Mouse (Mus musculus) mouse embryonic stem cell (cell line): ENCODE measurements around the gene Cpox.

Experiments used
- in situ Hi-C, 2 experiments: fragments of 300-500 bp; cut with MboI; formaldehyde crosslinking; loops; 1 replicate in 1 of 2; 3 replicates in 1 of 2; pipeline ENCODE4 v1.14.3; 2019 to 2020; ENCODE audit warnings: low sequenced_read_pairs in 2 of 2, low pct_unique_long_range_greater_than_20kb in 1 of 2, mixed read lengths in 1 of 2; ENCODE audit not compliant: unreplicated experiment in 1 of 2

Cpox gene

GRCm38 (mm10) chr16:58689555-58690169 lies 19.6 kb downstream of the Cpox start:
- in situ Hi-C loops = no loop called here

DNA sequence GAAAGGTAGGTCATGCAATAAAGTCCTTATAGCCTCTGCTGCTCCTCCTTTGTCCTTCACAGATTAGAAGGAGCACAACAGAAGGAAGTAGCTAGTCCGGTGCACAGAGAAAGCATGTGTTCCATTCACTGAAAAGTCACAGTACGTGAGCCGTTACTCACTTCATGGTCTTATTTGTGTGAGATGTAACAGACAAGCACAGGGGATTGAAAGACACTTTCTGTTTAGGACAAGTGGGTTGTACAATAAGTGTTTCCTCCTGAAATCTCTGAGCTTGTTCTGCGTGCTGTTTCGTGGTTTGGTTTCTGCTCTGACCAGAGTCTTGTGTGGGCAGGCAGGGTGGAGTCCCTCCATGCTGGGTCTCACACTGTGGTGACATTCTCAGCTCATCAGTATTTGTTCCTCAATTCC lies 20.2 kb downstream of the Cpox start:
- in situ Hi-C loops = no loop called here

DNA sequence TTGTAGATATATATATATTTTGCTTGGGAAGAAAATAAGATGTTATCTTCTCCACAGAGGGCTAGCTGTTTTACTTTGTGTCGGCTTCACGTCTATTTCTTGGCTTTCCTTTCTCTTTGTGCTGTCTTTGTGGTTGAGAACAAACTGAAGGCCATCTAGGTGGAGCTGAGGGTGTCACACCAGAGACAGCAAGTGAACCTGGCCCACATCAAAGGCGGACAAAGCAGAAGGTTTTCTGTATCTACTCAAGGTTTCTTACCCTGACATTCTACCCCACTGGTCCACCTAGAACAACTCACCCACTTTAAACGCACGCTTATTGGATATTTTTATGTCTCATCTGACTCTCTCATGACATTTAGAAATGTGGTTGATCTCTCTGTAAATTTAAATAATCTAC lies 24.0 kb downstream of the Cpox start:
- in situ Hi-C loops = no loop called here

DNA sequence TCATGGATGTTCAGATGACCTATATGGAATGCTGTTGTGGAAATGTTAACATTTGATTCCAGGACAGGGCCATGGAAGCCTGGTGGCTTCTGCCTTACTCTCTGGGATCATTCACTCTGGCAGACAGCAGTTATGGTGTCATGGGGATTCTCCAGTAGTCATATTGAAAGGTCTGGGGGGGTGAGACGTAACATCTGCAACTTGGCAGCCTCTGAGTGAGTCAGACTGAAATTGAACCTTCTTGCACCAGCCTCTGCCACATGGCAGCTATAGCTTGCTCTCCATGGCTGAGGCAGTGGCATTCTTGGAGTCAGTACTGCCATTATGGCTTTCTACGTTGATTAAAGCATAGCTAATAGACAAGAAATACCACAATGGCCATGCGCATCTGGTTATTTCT lies 26.7 kb downstream of the Cpox start:
- in situ Hi-C loops = no loop called here

DNA sequence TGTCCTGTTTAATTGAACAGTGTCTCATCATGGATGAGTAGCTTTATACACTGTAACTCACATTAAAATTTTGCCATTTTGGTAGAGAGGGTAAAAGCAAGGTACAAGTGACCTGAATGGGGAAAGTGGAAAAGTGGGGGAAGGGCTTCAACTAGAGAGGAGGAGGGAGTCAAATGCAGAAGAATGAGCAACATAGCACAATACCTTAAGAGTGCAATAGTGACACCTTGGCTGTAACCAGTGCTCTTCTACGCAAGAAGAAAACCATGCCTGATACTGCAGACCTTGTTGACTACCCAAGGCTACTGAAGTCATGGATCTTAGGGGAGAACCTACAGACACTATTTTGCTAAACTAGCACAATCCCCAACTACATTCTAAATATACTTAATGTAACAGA lies 27.2 kb downstream of the Cpox start:
- in situ Hi-C loops = no loop called here

DNA sequence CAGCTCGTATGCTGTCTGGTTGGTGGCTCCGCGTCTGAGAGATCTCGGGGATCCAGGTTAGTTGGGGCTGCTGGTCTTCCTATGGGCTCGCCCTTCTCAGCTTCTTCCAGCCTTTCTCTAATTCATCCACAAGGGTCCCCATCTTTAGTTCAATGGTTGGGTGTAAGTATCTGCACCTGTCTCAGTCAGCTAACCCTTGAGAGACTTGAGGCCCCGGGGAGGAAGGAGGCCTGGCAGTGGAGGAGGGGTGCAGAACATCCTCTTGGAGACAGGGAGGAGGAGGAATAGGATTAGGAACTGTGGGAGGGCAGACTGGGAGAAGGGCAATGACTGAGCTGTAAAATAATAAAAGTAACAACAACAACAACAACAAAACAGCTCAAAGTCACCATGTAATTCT lies 30.1 kb downstream of the Cpox start:
- in situ Hi-C loops = no loop called here

DNA sequence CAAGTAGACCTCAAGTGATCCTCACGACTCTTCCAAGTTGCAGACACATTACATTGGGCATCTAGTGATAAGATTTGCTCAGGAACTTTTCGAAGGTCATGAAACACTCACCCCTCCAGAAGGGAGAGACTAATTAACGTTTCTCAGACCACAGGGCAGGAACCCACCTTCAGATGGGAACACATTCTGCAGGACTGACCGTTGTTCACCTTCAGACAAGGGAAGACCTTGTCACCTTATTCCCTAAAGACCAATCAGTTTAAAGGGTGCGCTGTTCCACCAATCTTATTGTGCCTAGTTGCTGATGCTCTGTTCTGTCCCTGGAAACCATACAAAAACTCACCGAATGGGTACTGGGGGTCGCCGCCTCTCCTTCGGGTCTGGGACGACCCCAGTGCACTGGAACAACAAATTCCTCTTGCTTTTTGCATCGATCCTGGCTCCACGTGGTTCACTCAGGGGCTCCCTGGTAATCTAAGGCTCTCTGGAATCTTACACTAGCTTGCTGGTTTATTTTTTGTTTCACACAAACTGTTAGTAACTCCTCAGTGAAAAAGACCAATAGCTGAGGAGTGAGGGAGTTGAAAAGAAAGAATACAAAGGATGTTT lies 30.8 kb downstream of the Cpox start:
- in situ Hi-C loops = no loop called here

GRCm38 (mm10) chr16:58701779-58702178 lies 31.7 kb downstream of the Cpox start:
- in situ Hi-C loops = no loop called here

- in situ Hi-C loops = no loop called here
These were observed 32.3 kb downstream of the Cpox start for GRCm38 (mm10) chr16:58702329-58702932.

- in situ Hi-C loops = no loop called here
These were observed 33.5 kb downstream of the Cpox start for GRCm38 (mm10) chr16:58703382-58704124.

DNA sequence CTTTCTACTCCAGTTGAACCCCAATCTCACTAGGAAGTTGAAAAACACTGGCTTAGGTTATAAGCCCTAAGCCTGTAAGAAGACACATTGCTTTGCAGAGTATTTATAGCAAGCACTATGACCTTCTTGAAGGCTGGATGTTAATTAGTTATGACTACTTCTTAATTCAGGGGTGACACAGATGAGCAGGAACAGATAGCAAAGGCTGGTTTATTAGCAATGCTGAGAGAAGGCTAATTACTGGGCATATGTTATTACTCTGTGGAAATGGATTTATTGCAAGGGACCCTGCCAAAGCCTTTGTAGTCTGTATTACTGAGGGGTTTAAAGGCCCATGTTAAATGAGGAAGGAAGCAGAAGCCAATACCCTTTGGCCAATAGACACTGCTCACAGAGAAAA lies 34.9 kb downstream of the Cpox start:
- in situ Hi-C loops = no loop called here

DNA sequence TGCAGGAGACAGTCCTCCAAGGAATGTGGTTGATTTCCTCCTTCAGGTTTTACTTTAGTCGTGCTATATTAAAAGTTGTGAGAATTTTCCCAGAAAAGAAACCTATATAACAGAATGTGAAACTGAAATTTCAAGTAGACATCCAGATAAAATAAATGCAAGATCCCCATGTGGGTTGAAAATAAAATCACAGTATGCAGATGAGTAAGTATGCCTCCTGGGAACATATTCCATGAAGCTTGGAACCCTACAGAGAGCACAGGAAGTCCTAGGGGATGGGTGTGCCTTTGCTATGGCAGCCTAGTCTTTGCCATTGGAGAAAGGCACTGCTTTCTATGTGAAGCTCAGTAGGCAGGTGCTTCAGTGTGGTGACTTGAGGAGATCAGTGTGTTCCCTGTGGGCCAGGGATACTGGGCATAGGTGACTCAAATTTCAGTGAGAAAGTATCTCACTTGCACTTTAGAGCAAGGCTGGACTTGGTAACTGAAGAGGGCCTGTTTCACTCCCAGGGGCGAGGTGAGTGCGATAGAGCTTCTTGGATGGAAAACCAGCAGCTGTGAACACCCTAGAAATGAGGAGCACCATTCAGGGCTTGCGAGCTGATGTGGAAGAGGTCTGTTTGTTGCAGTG lies 37.3 kb downstream of the Cpox start:
- in situ Hi-C loops = no loop called here

DNA sequence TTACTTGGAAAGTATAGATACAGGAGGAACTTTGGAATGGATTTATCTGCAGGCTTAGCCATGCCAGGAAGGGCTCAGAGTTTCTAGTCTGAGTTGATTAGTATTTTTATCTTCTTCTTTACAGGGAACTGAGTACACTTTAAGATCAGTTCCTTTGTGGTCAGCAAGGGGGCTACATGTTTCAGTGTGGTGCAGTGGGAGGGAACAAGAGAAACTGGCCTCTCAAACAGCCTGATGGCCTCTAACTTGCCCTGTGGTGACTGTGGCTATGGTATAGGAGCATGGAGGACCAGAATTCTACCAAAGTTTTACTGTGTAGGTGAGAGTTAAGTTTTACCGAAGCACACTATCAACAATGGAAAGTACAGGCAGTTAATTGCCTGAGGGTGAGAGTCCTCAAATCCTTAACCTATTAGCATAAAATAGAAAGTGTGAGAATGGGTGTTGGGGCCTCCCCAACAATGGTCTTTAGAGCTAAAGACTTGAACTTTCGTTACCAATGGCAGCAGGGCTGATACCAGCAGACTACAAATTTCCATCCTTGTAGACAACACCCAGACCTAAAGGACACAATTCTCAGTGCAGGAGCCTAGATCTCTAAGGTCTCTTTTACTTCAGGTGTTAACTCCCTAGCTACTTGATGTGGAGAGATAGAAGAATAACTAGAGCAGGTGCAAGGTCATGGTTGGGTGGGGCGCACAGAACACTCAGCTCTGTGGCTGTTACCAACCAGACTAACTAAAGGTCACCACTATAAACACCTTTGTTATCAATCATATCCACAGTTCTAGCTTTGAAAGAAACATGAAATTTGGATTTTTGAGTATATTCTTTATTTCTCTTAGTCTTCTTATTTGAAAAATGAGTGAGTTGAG lies 38.7 kb downstream of the Cpox start:
- in situ Hi-C loops = no loop called here

- in situ Hi-C loops = no loop called here
These were observed 39.4 kb downstream of the Cpox start for GRCm38 (mm10) chr16:58709536-58709935.

DNA sequence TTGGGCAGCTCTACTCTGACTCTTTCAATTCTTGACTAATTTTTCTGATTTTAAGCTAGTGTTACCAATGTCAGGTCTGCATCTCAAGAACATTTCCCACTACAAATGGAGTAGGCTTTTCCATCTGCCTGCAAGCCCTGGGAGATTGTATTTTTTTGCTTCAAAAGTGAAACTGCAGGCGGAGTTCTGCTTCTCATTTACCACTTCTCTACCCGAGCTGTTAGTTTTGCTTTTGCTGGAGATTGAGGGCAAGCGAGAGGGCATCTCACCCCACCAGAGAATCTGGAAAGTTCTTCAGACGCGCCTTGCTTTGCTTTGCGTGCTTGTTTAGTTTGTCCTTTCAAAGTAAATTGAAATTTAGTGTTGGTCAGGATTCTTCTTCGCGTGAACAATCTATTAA lies 42.1 kb downstream of the Cpox start:
- in situ Hi-C loops = no loop called here

- in situ Hi-C loops = no loop called here
These were observed 43.0 kb downstream of the Cpox start for GRCm38 (mm10) chr16:58713128-58713527.

- in situ Hi-C loops = no loop called here
These were observed 44.9 kb downstream of the Cpox start for GRCm38 (mm10) chr16:58715018-58715417.

- in situ Hi-C loops = no loop called here
These were observed 48.6 kb downstream of the Cpox start, which contains the start of gene Gpr15 for GRCm38 (mm10) chr16:58718666-58719120. TSS of gene Gpr15 (minus strand) at chr16:58719070.
